Mouse (Mus musculus) left cerebral cortex, postnatal 25 days (tissue): ENCODE measurements at regions not wholly inside any gene's neighbourhood (a gene's known extent, or its start where the extent isn't known, plus 50 kb on each side); places are given as distances from the start of the nearest gene placed in this dataset.
A peak's percentile ranks its signal among the peaks of the same experiment; 100 is the strongest.

ENCODE experiments used
- DNase-seq, 2 experiments: peaks; one replicate each; pipeline ENCODE4 v3.0.0; 2022; ENCODE audit warnings: low spot score in 2 of 2, mixed read lengths in 1 of 2
- intact Hi-C: fragments of 180-260 bp; cut with DNase I; formaldehyde crosslinking; loops from one replicate; pipeline ENCODE4 v1.15.1; 2025

- intact Hi-C loops = no loop called here
- no peak for DNase-seq
Observed at GRCm38 (mm10) chr13:52067048-52067447, 220.6 kb downstream of the Gadd45g start.

- intact Hi-C loops = no loop called here
- DNase-seq = no peak
Observed at GRCm38 (mm10) chr13:52068886-52069439, 222.5 kb downstream of the Gadd45g start.

- intact Hi-C loops = no loop called here
- no peak for DNase-seq
Observed at GRCm38 (mm10) chr13:52069714-52070113, 223.2 kb downstream of the Gadd45g start.

- no peak for DNase-seq
- intact Hi-C loops = no loop called here
Observed at GRCm38 (mm10) chr13:52070731-52071663, 224.5 kb downstream of the Gadd45g start.

GRCm38 (mm10) chr13:52077616-52078015 is 231.1 kb downstream of the Gadd45g start:
- intact Hi-C loops = loop anchor here (1.0 to 2.0 kb wide), 2 partner anchors 196 to 231 kb away; partner anchors contain the start of gene Gadd45g

GRCm38 (mm10) chr13:52078561-52078960 is 232.1 kb downstream of the Gadd45g start:
- intact Hi-C loops = no loop called here
- no peak for DNase-seq

More at GRCm38 (mm10) chr13:52077616-52078015, 231.1 kb downstream of the Gadd45g start:
- peak; percentile 32 to 90 for DNase-seq

- peak; percentile 7 to 54 for DNase-seq
- intact Hi-C loops = no loop called here
Observed at GRCm38 (mm10) chr13:52079678-52080246, 233.3 kb downstream of the Gadd45g start.

- intact Hi-C loops = no loop called here
- DNase-seq = no peak
Observed at GRCm38 (mm10) chr13:52083601-52084455, 237.3 kb downstream of the Gadd45g start.

GRCm38 (mm10) chr13:52085110-52085509 is 238.6 kb downstream of the Gadd45g start:
- intact Hi-C loops = no loop called here
- no peak for DNase-seq

- no peak for DNase-seq
- intact Hi-C loops = no loop called here
Observed at GRCm38 (mm10) chr13:52088319-52088718, 241.8 kb downstream of the Gadd45g start.

- DNase-seq = peak in 1 of 2 experiments; percentile 39
- intact Hi-C loops = no loop called here
Observed at GRCm38 (mm10) chr13:52090365-52090764, 243.9 kb downstream of the Gadd45g start.

GRCm38 (mm10) chr13:52094785-52095184 is 248.3 kb downstream of the Gadd45g start:
- no peak for DNase-seq
- intact Hi-C loops = no loop called here

- no peak for DNase-seq
Observed at GRCm38 (mm10) chr13:52096506-52096905, 250.0 kb downstream of the Gadd45g start.

GRCm38 (mm10) chr13:52105989-52106642 is 259.6 kb downstream of the Gadd45g start:
- intact Hi-C loops = no loop called here
- no peak for DNase-seq

More at GRCm38 (mm10) chr13:52096506-52096905, 250.0 kb downstream of the Gadd45g start:
- intact Hi-C loops = no loop called here

GRCm38 (mm10) chr13:52108349-52108921 is 262.0 kb downstream of the Gadd45g start:
- intact Hi-C loops = no loop called here

GRCm38 (mm10) chr13:52109039-52109759 is 262.7 kb downstream of the Gadd45g start:
- no peak for DNase-seq
- intact Hi-C loops = no loop called here

More at GRCm38 (mm10) chr13:52108349-52108921, 262.0 kb downstream of the Gadd45g start:
- no peak for DNase-seq

- intact Hi-C loops = no loop called here
Observed at GRCm38 (mm10) chr13:52110750-52111149, 264.3 kb downstream of the Gadd45g start.

GRCm38 (mm10) chr13:52113549-52113948 is 267.1 kb downstream of the Gadd45g start:
- DNase-seq = peak; percentile 17 to 55
- intact Hi-C loops = no loop called here

More at GRCm38 (mm10) chr13:52110750-52111149, 264.3 kb downstream of the Gadd45g start:
- DNase-seq = no peak
